Mouse (Mus musculus) forebrain, embryonic 11.5 days (tissue): ENCODE data around the gene Skap2. TPM values are rescaled to one million over a fixed set of nuclear protein-coding genes. Genes with fewer than 3 reads are reported as not detected.
A peak's percentile ranks its signal among the peaks of the same experiment; 100 is the strongest.

Experiments used
- ATAC-seq: fragments of 200-750 bp; cut with Nextera tagmentation; replicated peaks from 2 replicates; pipeline ENCODE4 v1.8.0; 2017; ENCODE audit warnings: moderate TSS enrichment; ENCODE audit not compliant: low FRiP score
- DNase-seq: peaks from one replicate; pipeline ENCODE4 v3.0.0-alpha.2; 2017; ENCODE audit warnings: low spot score
- H3K27ac ChIP-seq: fragments of 300-500 bp; sonication (generic); 2 replicates; pipeline ENCODE4 v1.5.1; 2014; ENCODE audit warnings: low read depth, low read length
- H3K27me3 ChIP-seq: fragments of 300-500 bp; sonication (generic); 2 replicates; pipeline ENCODE4 v1.6.1; 2014; ENCODE audit warnings: mild to moderate bottlenecking, low read length, mixed read lengths; ENCODE audit not compliant: control insufficient read depth, insufficient read depth
- H3K36me3 ChIP-seq: fragments of 300-500 bp; sonication (generic); 2 replicates; pipeline ENCODE4 v1.6.1; 2014; ENCODE audit warnings: mild to moderate bottlenecking, low read length, moderate library complexity, mixed read lengths; ENCODE audit not compliant: control insufficient read depth, insufficient read depth
- H3K4me1 ChIP-seq: fragments of 300-500 bp; sonication (generic); replicated peaks from 2 replicates; pipeline ENCODE4 v1.6.1; 2014; ENCODE audit warnings: low read length, mixed read lengths; ENCODE audit not compliant: control insufficient read depth, insufficient read depth
- H3K4me2 ChIP-seq: fragments of 300-500 bp; sonication (generic); 2 replicates; pipeline ENCODE4 v1.6.1; 2014; ENCODE audit warnings: low read depth, mild to moderate bottlenecking, low read length, moderate library complexity, mixed read lengths; ENCODE audit not compliant: severe bottlenecking
- H3K4me3 ChIP-seq: fragments of 300-500 bp; sonication (generic); 2 replicates; pipeline ENCODE4 v1.5.1; 2014; ENCODE audit warnings: low read depth, low read length
- H3K9ac ChIP-seq: fragments of 300-500 bp; sonication (generic); 2 replicates; pipeline ENCODE4 v1.6.1; 2014; ENCODE audit warnings: low read length
- H3K9me3 ChIP-seq: fragments of 300-500 bp; sonication (generic); 2 replicates; pipeline ENCODE4 v1.6.1; 2016; ENCODE audit warnings: low read length, mixed read lengths; ENCODE audit not compliant: control insufficient read depth
- WGBS: fragments of 180-500 bp; shearing (Covaris S2); extraction: QIAGEN DNeasy Blood & Tissue Kit; methylation state at CpG from one replicate; pipeline ENCODE4 v1.1.7; 2014; 5-methylcytosine and 5-hydroxymethylcytosine counted together
- polyA plus RNA-seq: library from polyadenylated mRNA; unstranded; fragments of >200 nt; fragmentation: Nextera tagmentation; extraction: Ambion mirVana; gene quantifications from 2 replicates; pipeline ENCODE4 v1.2.1, GENCODE M21; 2014

Gene Skap2
- polyA plus RNA-seq, 1 experiment from 2014 or later = 7.7 TPM

- H3K9me3 ChIP-seq = no peaks in the 10 kb centered on the region
- no peak for ATAC-seq
- no peak overlapping the region for H3K4me2 ChIP-seq
- H3K36me3 ChIP-seq = no peaks in the 10 kb centered on the region
- WGBS = 89% methylated on average over 7 of the region's 7 CpGs
- H3K27ac ChIP-seq = no peak overlapping the region
- DNase-seq = no peak
- no peaks in the 10 kb centered on the region for H3K4me1 ChIP-seq
- no peaks in the 10 kb centered on the region for H3K27me3 ChIP-seq
- no peak overlapping the region for H3K9ac ChIP-seq
- no peak overlapping the region for H3K4me3 ChIP-seq
These were observed 15.8 kb upstream of the Skap2 start for GRCm38 (mm10) chr6:52028131-52028530.

DNA sequence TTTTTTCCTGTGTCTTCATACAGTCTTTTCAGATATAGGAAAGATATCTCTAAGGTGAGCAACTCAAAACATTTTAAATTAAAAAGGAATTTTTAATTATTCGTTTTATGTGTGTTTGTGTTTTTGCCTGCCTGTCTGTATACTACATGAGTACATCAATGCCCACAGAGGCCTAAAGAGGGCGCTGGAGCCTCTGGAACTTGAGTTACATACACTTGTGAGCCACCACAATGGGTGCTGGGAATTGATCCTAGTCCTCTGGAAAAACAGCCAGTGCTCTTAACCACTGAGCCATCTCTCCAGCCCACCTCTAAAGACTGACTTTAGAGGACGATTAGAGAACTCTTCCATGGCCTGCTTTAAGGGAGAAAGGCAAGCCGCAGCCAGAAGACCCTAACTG is 14.8 kb upstream of the Skap2 start:
- no peaks in the 10 kb centered on the region for H3K4me1 ChIP-seq
- H3K4me2 ChIP-seq = no peak overlapping the region
- WGBS = 82% methylated on average over 4 of the region's 4 CpGs
- H3K9ac ChIP-seq = no peak overlapping the region
- no peak overlapping the region for H3K27ac ChIP-seq
- no peak overlapping the region for H3K4me3 ChIP-seq
- H3K27me3 ChIP-seq = no peaks in the 10 kb centered on the region
- ATAC-seq (no peak), DNase-seq (no peak)
- H3K36me3 ChIP-seq = no peaks in the 10 kb centered on the region
- H3K9me3 ChIP-seq = no peaks in the 10 kb centered on the region

GRCm38 (mm10) chr6:52026281-52026680 is 13.9 kb upstream of the Skap2 start:
- 91% methylated on average over 11 of the region's 11 CpGs for WGBS
- no peak for ATAC-seq
- Histone ChIP-seq H3K4me2 (no peak overlapping the region), H3K27me3 (no peaks in the 10 kb centered on the region), H3K4me1 (no peaks in the 10 kb centered on the region), H3K9ac (no peak overlapping the region), H3K36me3 (no peaks in the 10 kb centered on the region), H3K27ac (no peak overlapping the region), H3K9me3 (no peaks in the 10 kb centered on the region), H3K4me3 (no peak overlapping the region)
- no peak for DNase-seq

DNA sequence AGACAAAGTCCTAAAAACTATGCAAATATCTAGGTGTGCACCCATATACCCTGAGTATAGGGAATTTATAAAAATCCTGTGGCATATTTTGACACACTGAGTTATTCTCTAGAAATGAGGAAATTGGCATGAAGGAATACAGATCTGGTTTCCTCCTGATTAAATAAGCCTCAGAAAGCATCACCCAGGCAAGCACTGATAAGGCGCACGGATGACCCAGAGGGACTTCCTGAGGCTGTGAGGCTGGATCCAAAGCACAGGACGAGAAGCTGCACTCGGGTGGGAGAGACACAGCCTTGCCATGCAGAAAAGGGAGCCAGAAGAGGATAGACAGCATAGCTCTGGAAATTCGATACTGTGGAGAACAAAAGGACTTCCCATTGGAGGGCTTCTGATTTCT is 12.4 kb upstream of the Skap2 start:
- no peak overlapping the region for H3K4me2 ChIP-seq
- no peak overlapping the region for H3K9ac ChIP-seq
- no peak overlapping the region for H3K27ac ChIP-seq
- H3K27me3 ChIP-seq = no peaks in the 10 kb centered on the region
- no peak overlapping the region for H3K4me3 ChIP-seq
- H3K36me3 ChIP-seq = no peaks in the 10 kb centered on the region
- ATAC-seq (no peak), DNase-seq (no peak)
- WGBS = 70% methylated on average over 5 of the region's 5 CpGs
- H3K4me1 ChIP-seq = no peaks in the 10 kb centered on the region
- no peaks in the 10 kb centered on the region for H3K9me3 ChIP-seq

DNA sequence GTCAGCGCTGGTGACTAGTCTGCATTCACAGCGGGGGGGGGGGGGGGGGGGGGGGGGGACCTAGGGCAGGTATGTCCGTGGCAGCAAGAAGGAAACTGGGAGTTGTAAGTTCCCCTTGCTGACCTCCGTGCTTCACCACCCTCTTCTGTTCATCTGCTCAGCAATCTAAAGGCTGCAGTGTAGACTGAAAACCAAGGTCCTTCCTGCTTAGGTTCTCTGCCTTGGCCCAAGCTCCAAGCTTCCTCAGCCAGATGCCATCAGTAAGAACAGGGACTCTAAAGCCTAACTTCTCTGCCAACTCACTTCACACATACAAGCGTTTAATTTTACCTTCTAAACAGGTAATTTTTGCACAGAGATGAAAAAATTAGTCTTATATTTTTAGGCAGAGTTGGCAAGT is 10.0 kb upstream of the Skap2 start:
- no peak for DNase-seq
- H3K9ac ChIP-seq = no peak overlapping the region
- no peak for ATAC-seq
- no peak overlapping the region for H3K4me3 ChIP-seq
- no peak overlapping the region for H3K4me2 ChIP-seq
- no peaks in the 10 kb centered on the region for H3K4me1 ChIP-seq
- 41% methylated on average over 5 of the region's 5 CpGs for WGBS
- no peaks in the 10 kb centered on the region for H3K27me3 ChIP-seq
- no peaks in the 10 kb centered on the region for H3K36me3 ChIP-seq
- no peaks in the 10 kb centered on the region for H3K9me3 ChIP-seq
- H3K27ac ChIP-seq = no peak overlapping the region

DNA sequence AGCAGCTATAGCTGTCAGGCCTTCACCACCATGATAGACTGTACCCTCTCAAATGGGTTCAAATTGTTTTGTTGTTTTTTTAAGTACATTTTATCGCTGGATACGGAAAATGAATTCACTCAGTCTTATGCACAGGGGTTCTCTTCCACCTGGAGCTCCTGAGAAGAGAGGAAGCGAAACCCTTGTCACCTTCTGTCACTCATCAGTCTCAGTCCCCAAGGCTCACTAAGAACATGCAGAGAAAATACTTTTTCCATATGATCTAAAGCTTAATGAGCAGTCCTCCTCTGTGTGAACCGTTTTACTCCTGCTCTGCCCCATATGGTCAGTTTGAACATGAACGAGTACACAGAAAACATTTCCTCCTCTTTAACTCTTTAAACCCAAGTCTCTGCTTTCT is 7.9 kb upstream of the Skap2 start:
- no peak for DNase-seq
- Histone ChIP-seq H3K9ac (no peak overlapping the region), H3K4me1 (no peaks in the 10 kb centered on the region), H3K9me3 (no peaks in the 10 kb centered on the region), H3K4me3 (no peak overlapping the region), H3K36me3 (no peaks in the 10 kb centered on the region), H3K4me2 (no peak overlapping the region), H3K27me3 (no peaks in the 10 kb centered on the region), H3K27ac (no peak overlapping the region)
- WGBS = 85% methylated on average over 5 of the region's 5 CpGs
- ATAC-seq = no peak

GRCm38 (mm10) chr6:52013245-52013945 is 1.0 kb upstream of the Skap2 start:
- 18% methylated on average over 3 of the region's 3 CpGs for WGBS
- ATAC-seq (no peak), DNase-seq (no peak)
- Histone ChIP-seq H3K4me1 (no peaks in the 10 kb centered on the region), H3K9ac (peak overlapping the region; percentile 39; the same call in 1 of the 2 replicates), H3K4me2 (peak overlapping the region; percentile 83), H3K27me3 (peaks cover 30% of the 10 kb centered on the region), H3K9me3 (no peaks in the 10 kb centered on the region), H3K36me3 (no peaks in the 10 kb centered on the region), H3K27ac (no peak overlapping the region), H3K4me3 (peak overlapping the region; percentile 60)

- Histone ChIP-seq H3K36me3 (no peaks in the 10 kb centered on the region), H3K27ac (no peak overlapping the region), H3K4me2 (peak overlapping the region; percentile 83), H3K9ac (peak overlapping the region; percentile 41; the same call in 1 of the 2 replicates), H3K27me3 (peaks cover 46% of the 10 kb centered on the region), H3K4me1 (no peaks in the 10 kb centered on the region), H3K4me3 (peak overlapping the region; percentile 60), H3K9me3 (no peaks in the 10 kb centered on the region)
- 9% methylated on average over 26 of the region's 26 CpGs for WGBS
- DNase-seq = peak; percentile 83
- ATAC-seq = peak; percentile 70; the same call in 1 of the 2 replicates
These were observed 565 bp downstream of the Skap2 start for GRCm38 (mm10) chr6:52011559-52012408.
